Comparison of ENCODE assay signal across 8 mouse cellular contexts in the genomic region with DNA sequence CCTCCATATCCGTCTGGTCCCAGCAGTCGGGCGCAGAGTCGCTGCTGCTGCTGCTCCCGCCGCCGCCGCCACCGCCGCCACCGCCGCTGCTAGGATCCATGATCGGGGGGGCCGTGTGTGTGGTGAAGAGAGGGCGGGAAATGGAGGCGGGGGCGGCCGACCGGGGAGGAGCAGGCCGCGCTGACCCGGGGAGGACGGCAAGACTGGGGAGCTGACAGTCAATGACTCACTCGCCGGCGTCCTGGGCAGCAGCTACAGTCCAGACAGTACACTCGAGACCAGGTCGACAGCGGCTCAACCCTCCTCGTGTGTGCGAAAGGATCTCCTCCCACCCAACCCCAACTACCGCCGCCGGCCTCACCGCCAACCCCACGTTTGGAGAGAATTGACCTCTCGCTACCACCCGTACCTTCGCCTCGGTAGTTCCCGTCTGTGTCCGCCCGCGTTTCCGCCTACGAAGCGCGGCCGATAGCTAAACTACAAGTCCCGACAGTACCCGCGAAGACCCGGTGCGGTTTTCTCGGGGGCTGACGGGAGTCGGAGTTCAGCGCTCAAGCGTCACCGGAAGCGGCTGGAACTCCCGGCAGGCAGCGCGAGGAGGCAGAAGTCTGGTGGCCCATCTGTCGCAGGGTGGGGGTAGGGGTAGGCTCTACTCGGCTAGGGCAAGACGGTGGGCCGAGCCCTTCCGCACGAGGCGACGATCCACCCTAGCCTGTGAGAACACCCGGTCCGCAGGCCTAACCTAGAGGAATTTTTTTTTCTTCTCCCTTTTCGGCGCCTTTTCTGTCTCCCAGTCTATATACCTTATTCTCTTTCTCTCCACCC. TPM values are rescaled to one million over a fixed set of nuclear protein-coding genes. Genes with fewer than 3 reads are reported as not detected.
DNase-seq lines count a peak whose midpoint lies in the region; ATAC-seq and TF ChIP-seq lines count a peak whose summit lies in the region.

A gene (minus strand): TSS at position 428 of the 825 bp plus-strand sequence.

- H3K27me3 ChIP-seq in G1E (ENCODE audit: insufficient read depth, low read length), result no peaks in the 10 kb centered on the region; the same call in 1 of the 2 replicates
- H3K27me3 ChIP-seq in forebrain, embryonic 16.5 days (replicated peaks; ENCODE audit: control insufficient read depth, insufficient read depth, low read length), result no peaks in the 10 kb centered on the region
- no peaks in the 10 kb centered on the region for H3K27me3 ChIP-seq in lung, embryonic 14.5 days (ENCODE audit: insufficient read depth, low read length)
- H3K27me3 ChIP-seq in thymus, adult 2 months (ENCODE audit: control insufficient read depth, insufficient read depth, low read length), result no peaks in the 10 kb centered on the region

- peak within 1 kb of the TSS; percentile 86 for H3K9ac ChIP-seq in forebrain, embryonic 16.5 days (replicated peaks; ENCODE audit: low read depth, low read length)
- peak within 1 kb of the TSS; percentile 93 for H3K9ac ChIP-seq in lung, embryonic 14.5 days

- peak within 1 kb of the TSS; percentile 97 for H3K4me3 ChIP-seq in G1E (ENCODE audit: low read depth, low read length)
- H3K4me3 ChIP-seq in forebrain, embryonic 16.5 days (replicated peaks; ENCODE audit: low read length), result peak within 1 kb of the TSS; percentile 62
- H3K4me3 ChIP-seq in layer of hippocampus, adult 2 months, result peak within 1 kb of the TSS; percentile 95
- peak within 1 kb of the TSS; percentile 99 for H3K4me3 ChIP-seq in lung, embryonic 14.5 days (ENCODE audit: low read depth, low read length)
- peak within 1 kb of the TSS; percentile 95 for H3K4me3 ChIP-seq in olfactory bulb, adult 2 months (ENCODE audit: insufficient read depth, low read depth, low read length)
- H3K4me3 ChIP-seq in thymus, adult 2 months (ENCODE audit: control insufficient read depth, insufficient read depth, low read length), result peak within 1 kb of the TSS; percentile 76

- WGBS in forebrain, embryonic 16.5 days, result under 1% methylated on average over 75 of the region's 76 CpGs
- under 1% methylated on average over 72 of the region's 76 CpGs for WGBS in lung, embryonic 14.5 days
- under 1% methylated on average over 76 of the region's 76 CpGs for WGBS in olfactory bulb, adult 2 months
- under 1% methylated on average over 74 of the region's 76 CpGs for WGBS in thymus, adult 2 months

- intact Hi-C loops in heart, postnatal 36 days (cut with DNase I), result loop anchor here (2.0 to 10.0 kb wide), 5 partner anchors 51 to 709 kb away; a partner anchor contains a TSS

- H3K9me3 ChIP-seq in G1E (replicated peaks), result no peaks in the 10 kb centered on the region
- no peaks in the 10 kb centered on the region for H3K9me3 ChIP-seq in forebrain, embryonic 16.5 days (ENCODE audit: control insufficient read depth, low read length)
- H3K9me3 ChIP-seq in lung, embryonic 14.5 days (ENCODE audit: low read depth, low read length), result no peaks in the 10 kb centered on the region

- H3K36me3 ChIP-seq in G1E (replicated peaks), result peaks cover 21% of the 10 kb centered on the region
- no peaks in the 10 kb centered on the region for H3K36me3 ChIP-seq in forebrain, embryonic 16.5 days (ENCODE audit: control insufficient read depth, insufficient read depth)
- H3K36me3 ChIP-seq in lung, embryonic 14.5 days (ENCODE audit: insufficient read depth), result 0 out of 2 replicates have a peak, but pooled peaks cover 4% of the 10 kb centered on the region
- H3K36me3 ChIP-seq in thymus, adult 2 months (ENCODE audit: control insufficient read depth, insufficient read depth, low read length), result no peaks in the 10 kb centered on the region

- peak within 1 kb of the TSS; percentile 93 for H3K27ac ChIP-seq in forebrain, embryonic 16.5 days (ENCODE audit: low read length)
- H3K27ac ChIP-seq in layer of hippocampus, adult 2 months, result peak within 1 kb of the TSS; percentile 99
- peak within 1 kb of the TSS; percentile 95 for H3K27ac ChIP-seq in lung, embryonic 14.5 days (ENCODE audit: low read depth)
- peak within 1 kb of the TSS; percentile 94 for H3K27ac ChIP-seq in olfactory bulb, adult 2 months (ENCODE audit: insufficient read depth, low read depth, low read length)
- peak within 1 kb of the TSS; percentile 70 for H3K27ac ChIP-seq in thymus, adult 2 months (ENCODE audit: control insufficient read depth, insufficient read depth, low read length)

- peaks cover 15% of the 10 kb centered on the region for H3K4me1 ChIP-seq in G1E (ENCODE audit: insufficient read depth, low read depth, low read length)
- H3K4me1 ChIP-seq in forebrain, embryonic 16.5 days (replicated peaks; ENCODE audit: control insufficient read depth, insufficient read depth, low read length), result peaks cover 13% of the 10 kb centered on the region
- H3K4me1 ChIP-seq in lung, embryonic 14.5 days (ENCODE audit: insufficient read depth), result no peaks in the 10 kb centered on the region
- H3K4me1 ChIP-seq in olfactory bulb, adult 2 months (ENCODE audit: control insufficient read depth, insufficient read depth, low read length), result no peaks in the 10 kb centered on the region
- 0 out of 2 replicates have a peak, but pooled peaks cover 4% of the 10 kb centered on the region for H3K4me1 ChIP-seq in thymus, adult 2 months (replicated peaks; ENCODE audit: control insufficient read depth, insufficient read depth, low read length)

- peak; percentile 94 for ATAC-seq in G1E (ENCODE audit: extremely low read depth, insufficient number of reproducible peaks, low FRiP score, poor library complexity, severe bottlenecking)
- peak; percentile 99 for ATAC-seq in forebrain, embryonic 16.5 days
- ATAC-seq in lung, embryonic 14.5 days (ENCODE audit: insufficient read depth), result peak; percentile 97

- peak within 1 kb of the TSS; percentile 92 for H3K4me2 ChIP-seq in forebrain, embryonic 16.5 days (ENCODE audit: low read length)
- peak within 1 kb of the TSS; percentile 80 for H3K4me2 ChIP-seq in lung, embryonic 14.5 days

- peak; percentile 87 for DNase-seq in G1E (ENCODE audit: low spot score)
- DNase-seq in cerebellum, adult 18-20 months, result peak; percentile 98 to 99
- peak; percentile 95 to 96 for DNase-seq in heart, postnatal 36 days
- peak; percentile 99 for DNase-seq in layer of hippocampus, adult 2 months (ENCODE audit: low spot score in 2 of 2)
- peak; percentile 99 for DNase-seq in lung, embryonic 14.5 days
- peak; percentile 99 for DNase-seq in thymus, adult 2 months

- no peak for TF ChIP-seq CTCF in G1E (IDR thresholded peaks at IDR 0.05; ENCODE audit: low read depth, low read length)
- peak; percentile 51; the same call in 1 of the 2 replicates for TF ChIP-seq CTCF in layer of hippocampus, adult 2 months (conservative IDR thresholded peaks at IDR 0.05)
- peak; percentile 22; the same call in 1 of the 2 replicates for TF ChIP-seq CTCF in lung, embryonic 14.5 days (IDR thresholded peaks at IDR 0.05; ENCODE audit: low read depth)
- no peak for TF ChIP-seq CTCF in olfactory bulb, adult 2 months (IDR thresholded peaks at IDR 0.05; ENCODE audit: insufficient read depth, low read depth, low read length)
- peak; percentile 68; the same call in 1 of the 2 replicates for TF ChIP-seq CTCF in thymus, adult 2 months (IDR thresholded peaks at IDR 0.05; ENCODE audit: borderline replicate concordance, control insufficient read depth, extremely low read depth, insufficient read depth, low read length, poor library complexity)

- TF ChIP-seq POLR2A in olfactory bulb, adult 2 months (IDR thresholded peaks at IDR 0.05; ENCODE audit: insufficient read depth, low read depth, low read length), result peak; percentile 73
- TF ChIP-seq POLR2A in thymus, adult 2 months (IDR thresholded peaks at IDR 0.05; ENCODE audit: control insufficient read depth, extremely low read depth, insufficient read depth, low read length, poor library complexity), result peak; percentile 93

RNA-seq across cellular contexts. Expression of the gene that starts here (rescaled TPM):
- 562 and 636 TPM in 2 replicates for total RNA-seq in G1E (2014; fragmentation: Nextera tagmentation)
- total RNA-seq in G1E (2017), result 115 and 135 TPM in 2 replicates
- polyA plus RNA-seq in G1E (2012), result 196 and 274 TPM in 2 replicates
- polyA plus RNA-seq in forebrain, embryonic 16.5 days (2015; fragmentation: Nextera tagmentation; extraction: Ambion mirVana), result 47.3 and 54.9 TPM in 2 replicates
- 10 to 100 TPM; 64.1 to 65.2 TPM for total RNA-seq in heart, postnatal 36 days (2021)
- 10 to 100 TPM; 85.1 to 86.5 TPM for total RNA-seq in layer of hippocampus, adult 2 months (2021)
- 105 and 115 TPM in 2 replicates for polyA plus RNA-seq in lung, embryonic 14.5 days (2014; fragmentation: Nextera tagmentation; extraction: Ambion mirVana)
- 209 TPM in 1 of 2 replicates, not detected in the other for polyA plus RNA-seq in olfactory bulb, adult 2 months (2012; ENCODE audit: insufficient read depth, insufficient read length, low replicate concordance, missing spikeins)
- 47.5 and 78.7 TPM in 2 replicates for polyA plus RNA-seq in thymus, adult 2 months (2012; rRNA removed)

Comparison
In these comparisons a context has a peak if more than half of its experiments do, and no peak if none do; other contexts are left out.
1. Peak in every context shown above with its lines: DNase-seq, ATAC-seq, H3K4me3 ChIP-seq and H3K27ac ChIP-seq.
2. CTCF ChIP-seq: peak in layer of hippocampus, adult 2 months (single experiment), lung, embryonic 14.5 days (single experiment) and thymus, adult 2 months (single experiment); none in G1E (single experiment) and olfactory bulb, adult 2 months (single experiment).